Mouse (Mus musculus): Measurements from ENCODE around the gene Capn8.
A peak's percentile ranks its signal among the peaks of the same experiment; 100 is the strongest.

Gene Capn8

DNA sequence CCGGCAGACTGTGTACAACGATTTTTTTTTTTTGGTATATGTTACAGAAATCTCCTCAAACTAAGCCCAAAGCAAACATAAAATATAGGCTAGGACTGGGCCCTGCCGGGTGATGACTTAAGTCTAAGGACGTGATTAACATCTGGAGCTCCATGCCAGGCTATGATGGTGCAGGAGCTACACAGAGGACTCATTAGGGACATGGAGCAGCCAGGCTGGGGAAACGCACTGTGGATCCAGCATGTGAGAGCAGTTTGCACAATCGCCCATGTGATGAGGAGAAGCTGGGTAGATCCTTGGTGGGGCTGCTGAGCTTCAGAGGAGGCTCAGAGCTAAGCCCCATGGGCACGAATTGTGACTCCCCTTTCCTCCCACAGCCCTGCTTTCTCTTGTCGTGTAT lies 14.0 kb upstream of the Capn8 start:
- no peak for DNase-seq (ENCODE audit: low spot score in 2 of 2)

DNA sequence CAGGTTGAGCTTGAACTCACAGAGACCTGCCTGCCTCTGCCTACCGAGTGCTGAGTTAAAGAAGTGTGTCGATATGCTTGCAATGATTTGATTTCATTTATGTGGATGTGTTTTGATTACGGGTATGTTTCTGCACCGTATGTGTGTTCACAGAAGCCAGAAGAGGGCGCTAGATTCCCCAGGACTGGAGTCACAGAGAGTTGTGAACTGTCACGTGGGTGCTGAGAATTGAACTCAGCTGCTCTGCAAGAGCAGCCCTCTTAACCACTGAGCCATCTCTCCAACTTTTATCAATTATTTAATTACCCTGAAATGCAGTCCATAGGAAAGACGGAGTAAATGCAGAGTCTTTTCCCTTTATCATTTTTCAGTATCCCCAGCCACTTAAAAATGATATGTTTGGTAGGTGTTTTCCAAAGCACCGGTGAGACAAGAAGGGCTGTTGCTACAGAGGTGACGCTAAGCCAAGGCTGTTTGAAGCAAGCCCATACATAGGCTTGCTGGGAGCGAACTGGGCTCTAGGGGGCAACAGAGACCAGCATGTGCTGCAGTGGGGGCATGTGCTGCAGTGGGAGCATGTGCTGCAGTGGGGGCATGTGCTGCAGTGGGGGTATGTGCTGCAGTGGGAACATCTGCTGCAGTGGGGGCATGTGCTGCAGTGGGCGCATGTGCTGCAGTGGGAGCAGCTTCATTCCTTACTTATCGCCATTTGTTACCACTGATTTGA lies 11.0 kb upstream of the Capn8 start:
- peak; percentile 28 to 39 for DNase-seq (ENCODE audit: low spot score in 2 of 2)

- no peak for DNase-seq (ENCODE audit: low spot score in 2 of 2)
Observed at GRCm38 (mm10) chr1:182558271-182558670, 6.5 kb upstream of the Capn8 start.

DNA sequence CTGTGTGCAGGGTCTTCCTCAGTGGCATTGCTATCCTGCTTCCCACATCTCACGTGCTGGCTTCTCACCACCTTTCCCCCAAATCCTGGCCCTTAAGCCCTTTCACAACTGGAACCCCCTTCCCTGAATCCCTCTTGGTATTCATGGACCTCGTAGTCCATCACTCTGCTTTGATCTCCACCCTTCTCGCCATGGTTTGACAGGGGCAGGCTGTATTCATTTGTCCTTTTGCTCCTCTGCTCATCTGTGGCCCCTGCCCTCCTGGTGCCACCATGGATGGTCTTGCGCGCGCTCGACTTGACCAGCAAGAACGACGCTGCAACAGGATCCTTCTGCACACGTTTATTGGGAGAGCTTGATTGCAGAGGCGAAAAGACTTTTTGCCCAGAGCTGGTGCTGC lies 5.3 kb upstream of the Capn8 start:
- no peak for DNase-seq (ENCODE audit: low spot score in 2 of 2)

DNA sequence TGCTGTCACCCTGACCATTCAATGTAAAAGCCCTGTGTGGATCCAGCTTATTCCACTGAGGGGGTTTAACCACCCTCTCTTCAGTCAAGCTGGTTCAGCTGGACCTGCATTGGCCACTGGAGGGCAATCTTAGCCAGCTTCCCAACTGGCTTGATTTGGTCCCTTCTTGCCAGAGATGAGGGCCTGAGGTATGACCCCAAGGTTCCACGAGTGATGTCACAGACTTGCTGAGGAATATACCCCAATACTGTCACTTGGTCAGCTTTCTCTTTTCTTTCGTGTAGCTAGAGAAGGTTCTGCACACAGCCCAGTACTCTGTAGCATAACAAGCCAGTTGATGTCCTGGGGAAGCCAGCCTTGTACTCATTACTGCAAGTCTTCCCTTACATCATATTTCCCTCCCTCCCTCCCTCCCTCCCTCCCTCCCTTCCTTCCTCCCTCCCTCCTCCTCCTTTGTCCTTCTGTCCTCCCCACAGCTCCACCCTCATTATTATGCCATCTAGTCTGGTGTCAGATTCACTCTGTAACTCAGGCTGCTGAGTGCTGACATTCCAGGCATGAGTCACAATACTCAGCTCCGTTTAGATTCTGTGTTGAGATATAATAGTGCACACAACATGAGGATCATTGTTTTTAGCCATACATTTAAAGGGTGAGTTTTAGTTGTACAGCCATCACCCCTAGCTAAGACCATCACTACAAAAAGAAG lies 4.3 kb upstream of the Capn8 start:
- peak in 1 of 2 experiments; percentile 26 for DNase-seq (ENCODE audit: low spot score in 2 of 2)

DNA sequence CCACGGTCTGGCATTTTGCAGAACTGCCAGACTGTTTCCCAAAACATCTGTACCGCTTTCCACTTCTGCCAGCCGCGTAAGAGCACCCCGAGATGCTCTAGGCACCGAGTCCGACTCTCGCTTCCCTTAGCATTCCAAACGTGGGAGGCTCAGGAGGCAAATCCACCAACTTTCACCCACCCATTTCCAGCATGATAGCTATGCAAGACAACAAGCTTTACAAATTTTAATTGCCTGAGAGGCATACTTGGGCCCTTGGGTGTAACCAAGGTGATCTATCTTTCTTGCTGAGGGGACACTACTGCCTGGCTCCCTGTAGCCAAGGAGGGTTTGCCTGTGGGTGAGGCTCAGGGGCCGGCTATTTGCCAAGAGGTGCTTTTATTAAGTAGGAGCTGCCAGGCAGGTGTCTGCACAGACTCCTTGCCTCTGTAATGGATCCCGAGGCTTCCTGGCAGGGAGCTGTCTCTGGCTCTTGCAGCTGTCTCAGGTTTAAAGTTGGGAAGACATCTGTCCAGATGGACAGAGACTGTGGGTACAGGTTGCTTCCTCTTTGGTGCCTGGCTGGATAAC lies 2.8 kb upstream of the Capn8 start:
- DNase-seq (ENCODE audit: low spot score in 2 of 2) = no peak

GRCm38 (mm10) chr1:182562576-182563370 lies 2.0 kb upstream of the Capn8 start:
- no peak for DNase-seq (ENCODE audit: low spot score in 2 of 2)

DNA sequence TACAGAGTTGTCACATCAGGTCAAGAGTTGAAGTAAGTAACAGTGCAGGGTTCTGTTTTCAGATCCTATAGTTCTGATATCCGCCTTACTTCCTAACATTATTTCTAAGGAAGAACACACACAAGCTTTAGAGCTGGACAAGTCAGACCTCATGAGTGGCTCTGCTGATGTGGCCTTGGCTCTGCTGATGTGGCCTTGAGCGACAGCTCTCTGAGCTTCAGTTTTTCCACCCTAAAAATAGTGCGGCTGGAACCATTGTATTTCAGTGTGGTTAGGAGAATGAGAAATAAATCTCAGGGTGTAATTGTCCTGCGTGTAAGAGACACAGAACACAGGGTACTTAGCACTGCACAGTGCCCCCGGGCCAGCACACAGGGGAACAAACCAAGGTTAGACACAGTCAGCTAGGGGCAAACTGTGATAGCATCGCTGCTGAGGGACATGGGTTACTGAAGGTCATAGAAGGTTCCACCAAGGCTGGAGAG lies 586 bp downstream of the Capn8 start:
- no peak for DNase-seq (ENCODE audit: low spot score in 2 of 2)

GRCm38 (mm10) chr1:182571148-182571547 lies 6.3 kb downstream of the Capn8 start:
- no peak for DNase-seq (ENCODE audit: low spot score in 2 of 2)

DNA sequence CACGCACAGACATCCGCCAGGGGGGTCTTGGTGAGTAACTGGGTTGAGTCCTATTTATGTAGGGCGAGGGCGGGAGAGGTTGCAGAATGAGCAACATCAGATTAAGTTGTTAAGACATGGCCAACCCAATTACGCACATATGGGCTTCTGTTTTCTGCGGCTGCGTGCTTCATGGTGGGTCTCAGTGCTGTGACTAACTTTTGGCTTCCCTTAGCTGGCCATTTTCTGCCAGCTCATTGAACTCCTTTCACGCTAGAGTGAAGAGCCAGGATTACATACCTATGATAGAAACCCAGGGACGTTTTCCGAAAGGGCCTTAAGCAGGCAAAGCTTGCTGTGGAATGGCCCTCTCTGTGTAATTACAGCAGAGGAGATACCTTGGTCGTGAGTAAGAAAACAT lies 7.2 kb downstream of the Capn8 start:
- DNase-seq (ENCODE audit: low spot score in 2 of 2) = no peak

DNA sequence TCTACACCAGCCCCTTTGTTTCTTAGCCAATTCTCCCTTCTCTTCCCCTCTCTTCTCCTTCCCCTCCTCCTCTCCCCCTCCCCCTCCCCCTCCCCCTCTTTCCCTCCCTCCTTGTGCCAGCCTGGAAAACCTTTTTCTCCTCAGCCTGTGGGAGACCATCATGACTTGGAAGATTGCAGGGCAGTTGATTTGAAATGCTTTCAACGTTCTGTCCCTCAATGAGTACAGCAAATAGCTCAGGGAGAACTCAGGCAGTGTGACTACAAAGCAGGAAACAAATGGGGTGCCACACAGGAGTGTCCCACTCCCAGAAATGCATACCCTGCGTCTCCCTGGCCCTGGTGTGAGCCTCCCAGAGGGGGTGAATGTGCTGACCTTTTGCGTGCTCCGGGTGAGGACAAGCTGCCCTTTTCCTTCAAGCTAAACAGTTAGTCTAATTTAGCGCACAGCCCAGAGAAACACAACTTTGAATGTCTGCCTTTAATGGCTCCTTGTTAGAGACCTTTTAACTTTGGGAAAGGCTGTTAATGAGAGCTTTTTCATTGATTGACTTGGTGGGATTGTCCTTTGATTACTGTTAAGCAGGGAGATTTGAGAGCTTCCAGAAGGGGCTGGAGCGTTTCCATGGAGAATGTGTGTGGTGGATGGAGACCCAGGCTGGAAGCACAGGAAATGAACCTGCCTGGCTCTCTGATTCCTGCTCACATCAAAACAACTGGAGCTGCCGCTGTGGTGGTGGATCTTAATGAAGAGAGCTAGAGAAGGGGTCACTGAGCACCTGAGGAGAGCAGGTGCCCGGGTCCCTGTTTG lies 9.3 kb downstream of the Capn8 start:
- no peak for DNase-seq (ENCODE audit: low spot score in 2 of 2)

- DNase-seq (ENCODE audit: low spot score in 2 of 2) = no peak
Observed at GRCm38 (mm10) chr1:182574666-182575049, 9.9 kb downstream of the Capn8 start.

DNA sequence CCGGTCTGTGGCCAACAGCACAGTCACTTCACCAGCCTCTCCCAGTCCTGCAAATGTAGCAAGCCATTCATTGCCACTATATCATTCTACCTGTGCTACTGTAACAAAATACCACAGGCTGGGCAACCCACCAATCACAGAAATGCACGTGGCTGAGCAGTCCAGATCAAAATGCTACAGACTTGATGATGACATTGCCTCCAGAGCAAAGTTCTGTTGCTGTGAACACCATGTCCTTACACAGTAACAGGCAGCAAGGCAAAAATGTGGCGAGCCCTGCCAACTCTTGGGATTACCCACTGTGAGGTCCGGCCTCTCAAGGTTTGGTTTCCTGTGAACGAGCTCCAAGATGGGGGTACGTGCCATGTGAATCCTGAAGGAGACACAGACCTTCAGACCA lies 19.4 kb downstream of the Capn8 start:
- no peak for DNase-seq (ENCODE audit: low spot score in 2 of 2)

- DNase-seq (ENCODE audit: low spot score in 2 of 2) = no peak
Observed at GRCm38 (mm10) chr1:182585162-182585840, 20.5 kb downstream of the Capn8 start.

DNA sequence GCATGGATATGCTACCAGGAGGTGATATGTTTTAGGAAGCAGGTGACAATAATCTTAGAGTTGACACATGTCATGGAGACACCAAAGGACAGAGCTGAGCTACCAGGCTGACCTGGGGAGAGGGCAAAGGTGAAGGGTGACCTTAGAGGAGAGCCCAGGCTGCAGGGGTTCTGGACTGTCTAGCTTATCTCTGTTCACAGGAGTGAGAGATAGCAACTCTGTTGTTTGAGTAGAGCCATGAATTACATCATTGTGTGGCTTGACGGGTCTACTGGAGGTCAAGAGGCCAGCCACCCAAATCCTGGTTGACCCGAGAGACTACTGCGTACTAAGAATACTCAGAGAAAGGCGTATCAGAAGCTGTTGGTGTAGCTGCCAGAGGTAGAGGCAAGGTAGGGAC lies 22.9 kb downstream of the Capn8 start:
- no peak for DNase-seq (ENCODE audit: low spot score in 2 of 2)

DNA sequence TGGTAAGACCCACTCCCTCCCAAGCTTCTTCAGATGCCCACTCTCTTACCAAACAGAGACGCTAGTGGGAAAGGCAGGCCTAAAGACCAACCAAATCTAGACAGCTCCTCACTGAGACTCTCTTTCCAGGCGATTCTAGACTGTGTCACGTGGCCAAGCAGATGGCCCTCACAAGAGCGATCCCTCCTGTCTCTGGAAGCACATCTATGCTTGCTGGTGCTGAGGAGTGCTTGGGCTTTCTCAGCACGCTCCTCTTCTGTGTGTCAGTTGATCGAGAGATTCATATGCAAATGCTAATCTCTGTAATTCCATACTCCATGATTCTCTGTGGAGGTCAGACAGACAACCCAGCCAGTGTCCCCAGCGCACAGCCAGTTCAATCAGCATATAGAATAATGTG lies 26.7 kb downstream of the Capn8 start:
- no peak for DNase-seq (ENCODE audit: low spot score in 2 of 2)

DNA sequence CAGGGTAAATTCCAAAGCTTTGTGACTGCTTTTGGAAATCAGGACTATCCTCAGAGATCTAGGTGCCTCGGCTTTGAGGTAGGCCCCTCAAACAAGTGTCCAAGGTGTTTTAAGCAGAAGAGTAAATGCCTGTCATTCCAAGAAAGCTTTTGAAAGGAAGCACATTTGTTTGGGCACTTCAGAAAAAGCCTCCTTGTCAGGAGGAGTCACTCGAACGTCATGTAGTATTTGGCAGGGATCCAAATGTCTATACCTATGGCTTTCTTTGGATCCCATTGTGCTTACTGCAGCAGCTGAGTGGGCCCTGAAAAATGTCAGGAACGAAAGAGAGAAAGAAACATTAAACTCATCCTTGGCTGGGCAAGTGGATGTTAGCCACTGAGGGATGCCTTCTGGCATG lies 27.6 kb downstream of the Capn8 start:
- no peak for DNase-seq (ENCODE audit: low spot score in 2 of 2)

DNA sequence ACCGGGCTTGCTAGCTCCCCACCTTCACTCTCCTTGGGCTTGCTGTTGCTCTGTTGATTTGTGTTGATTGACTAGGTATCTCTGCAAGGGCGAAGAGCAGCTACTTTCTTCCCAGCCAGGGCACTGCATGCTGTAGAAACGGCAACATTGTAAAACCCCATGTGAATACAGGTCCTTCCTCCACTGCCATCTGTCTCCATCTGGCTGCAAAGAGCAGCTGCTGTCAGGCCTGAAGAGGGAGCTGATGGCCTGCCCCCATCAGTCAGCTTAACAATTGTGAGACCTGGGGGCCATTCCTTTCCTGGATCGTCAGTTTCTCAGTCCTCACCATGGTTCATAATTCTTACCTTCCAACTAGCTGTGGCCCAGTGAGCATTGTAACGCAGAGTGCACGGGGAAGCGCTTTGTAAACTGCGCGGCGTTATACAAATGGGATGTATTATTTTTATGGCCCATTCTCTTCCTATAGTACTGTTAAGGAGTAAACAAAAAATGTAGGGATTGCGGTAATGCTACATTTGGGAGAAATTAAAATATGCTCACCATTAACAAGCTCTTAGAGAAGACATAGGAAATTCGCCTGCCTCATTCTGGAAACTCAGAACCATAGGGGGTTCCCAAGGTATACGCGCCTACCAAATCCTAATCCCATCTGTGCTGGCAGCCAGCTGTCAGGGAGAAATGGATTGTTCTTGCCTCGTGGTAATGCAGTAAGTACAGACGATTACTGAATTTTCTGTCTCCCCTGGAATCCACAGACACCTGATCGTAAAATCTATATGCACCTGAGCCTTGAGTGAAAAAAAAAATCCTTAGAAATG lies 40.7 kb downstream of the Capn8 start:
- no peak for DNase-seq (ENCODE audit: low spot score in 2 of 2)

GRCm38 (mm10) chr1:182609701-182610335 lies 45.0 kb downstream of the Capn8 start:
- no peak for DNase-seq (ENCODE audit: low spot score in 2 of 2)

Measured in right cerebral cortex, postnatal 36 days (tissue).